Mouse (Mus musculus) liver, embryonic 15.5 days (tissue): ENCODE results near the gene Cer1. TPM values are rescaled to one million over a fixed set of nuclear protein-coding genes. Genes with fewer than 3 reads are reported as not detected.

Source experiments
- ATAC-seq: fragments of 200-750 bp; cut with Nextera tagmentation; 2 replicates; pipeline ENCODE4 v1.8.0; 2017; ENCODE audit warnings: moderate number of reproducible peaks, mild to moderate bottlenecking, moderate library complexity; ENCODE audit not compliant: insufficient read depth
- H3K27ac ChIP-seq: fragments of 300-500 bp; sonication (generic); replicated peaks from 2 replicates; pipeline ENCODE4 v1.5.1; 2015; ENCODE audit warnings: mild to moderate bottlenecking, inconsistent platforms
- H3K27me3 ChIP-seq: fragments of 300-500 bp; sonication (generic); 2 replicates; pipeline ENCODE4 v1.6.1; 2015; ENCODE audit warnings: mild to moderate bottlenecking, inconsistent platforms
- H3K36me3 ChIP-seq: fragments of 300-500 bp; sonication (generic); replicated peaks from 2 replicates; pipeline ENCODE4 v1.6.1; 2015; ENCODE audit warnings: moderate library complexity, mild to moderate bottlenecking, inconsistent platforms
- H3K4me1 ChIP-seq: fragments of 300-500 bp; sonication (generic); replicated peaks from 2 replicates; pipeline ENCODE4 v1.6.1; 2015; ENCODE audit warnings: inconsistent platforms
- H3K4me2 ChIP-seq: fragments of 300-500 bp; sonication (generic); 2 replicates; pipeline ENCODE4 v1.6.1; 2015; ENCODE audit warnings: moderate library complexity, mild to moderate bottlenecking, inconsistent platforms
- H3K4me3 ChIP-seq: fragments of 300-500 bp; sonication (generic); replicated peaks from 2 replicates; pipeline ENCODE4 v1.5.1; 2015; ENCODE audit warnings: mild to moderate bottlenecking, inconsistent platforms
- H3K9ac ChIP-seq: fragments of 300-500 bp; sonication (generic); 2 replicates; pipeline ENCODE4 v1.6.1; 2015; ENCODE audit warnings: moderate library complexity, mild to moderate bottlenecking, inconsistent platforms
- H3K9me3 ChIP-seq: fragments of 300-500 bp; sonication (generic); replicated peaks from 2 replicates; pipeline ENCODE4 v1.6.1; 2016; ENCODE audit warnings: inconsistent platforms
- WGBS: fragments of 180-500 bp; shearing (Covaris S2); methylation state at CpG from one replicate; pipeline ENCODE4 v1.1.7; 2015; ENCODE audit warnings: mixed read lengths; ENCODE audit not compliant: insufficient replicate concordance; 5-methylcytosine and 5-hydroxymethylcytosine counted together
- polyA plus RNA-seq: library from polyadenylated mRNA; unstranded; fragments of >200 nt; fragmentation: Nextera tagmentation; extraction: Ambion mirVana; gene quantifications from 2 replicates; pipeline ENCODE4 v1.2.1, GENCODE M21; 2015

Cer1 gene
- polyA plus RNA-seq, 1 experiment from 2014 or later: not detected

DNA sequence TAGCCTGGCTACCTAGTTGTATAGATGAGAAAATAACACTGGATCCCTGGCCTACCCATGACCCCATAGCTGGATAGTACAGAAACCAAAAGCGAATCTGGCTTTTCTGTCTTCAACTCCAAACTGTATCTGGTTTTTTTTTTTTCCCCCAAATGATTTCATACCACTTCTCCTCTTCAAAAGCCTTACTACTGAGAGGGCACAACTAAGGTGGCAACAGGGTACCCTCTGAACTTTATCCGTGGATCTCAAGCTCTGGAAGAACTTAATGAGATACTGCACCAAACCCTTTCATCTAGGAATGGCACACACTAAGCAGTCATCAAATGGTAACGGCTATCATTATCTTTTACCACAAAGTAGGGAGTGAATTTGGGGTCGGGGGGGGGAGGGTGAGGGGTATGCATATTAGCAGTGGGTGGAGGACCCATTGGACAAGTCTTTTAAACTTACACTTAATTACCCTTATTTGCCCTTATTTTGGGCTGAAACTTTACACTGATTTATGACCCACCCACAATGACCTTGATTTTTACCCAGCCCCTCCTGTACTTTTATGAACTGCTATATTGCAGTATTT, 26.4 kb downstream of the Cer1 start:
- 21% methylated on average over 4 of the region's 4 CpGs for WGBS
- Histone ChIP-seq H3K4me1 (peaks cover 15% of the 10 kb centered on the region), H3K36me3 (no peaks in the 10 kb centered on the region), H3K4me3 (peak overlapping the region; percentile 70), H3K27me3 (no peaks in the 10 kb centered on the region), H3K27ac (no peak overlapping the region), H3K9me3 (no peaks in the 10 kb centered on the region), H3K9ac (peak overlapping the region; percentile 69; the same call in 1 of the 2 replicates), H3K4me2 (peak overlapping the region; percentile 79)
- ATAC-seq: no peak

DNA sequence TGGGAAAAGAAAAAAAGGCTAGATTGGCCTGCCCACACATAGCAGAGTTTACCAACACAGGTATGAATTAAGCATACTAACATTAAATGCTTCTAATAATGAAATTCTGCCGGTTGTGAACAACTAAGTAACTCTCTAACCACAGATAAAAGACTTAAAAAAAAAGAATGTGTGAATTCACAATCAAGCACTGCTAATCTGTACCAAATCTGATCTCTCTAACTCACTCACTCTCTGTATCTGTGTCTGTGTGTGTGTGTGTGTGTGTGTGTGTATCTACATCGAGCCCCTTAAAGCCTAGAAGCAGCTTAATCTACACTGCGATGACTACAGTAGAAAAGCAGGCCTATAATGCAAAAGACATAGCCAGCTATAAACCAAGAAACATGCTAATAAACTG, 28.0 kb downstream of the Cer1 start:
- WGBS: 43% methylated on average over 3 of the region's 3 CpGs
- Histone ChIP-seq H3K4me2 (no peak overlapping the region), H3K27me3 (no peaks in the 10 kb centered on the region), H3K4me3 (no peak overlapping the region), H3K9ac (no peak overlapping the region), H3K36me3 (no peaks in the 10 kb centered on the region; the same call in 1 of the 2 replicates), H3K4me1 (peaks cover 15% of the 10 kb centered on the region), H3K27ac (no peak overlapping the region), H3K9me3 (no peaks in the 10 kb centered on the region)
- ATAC-seq: no peak

DNA sequence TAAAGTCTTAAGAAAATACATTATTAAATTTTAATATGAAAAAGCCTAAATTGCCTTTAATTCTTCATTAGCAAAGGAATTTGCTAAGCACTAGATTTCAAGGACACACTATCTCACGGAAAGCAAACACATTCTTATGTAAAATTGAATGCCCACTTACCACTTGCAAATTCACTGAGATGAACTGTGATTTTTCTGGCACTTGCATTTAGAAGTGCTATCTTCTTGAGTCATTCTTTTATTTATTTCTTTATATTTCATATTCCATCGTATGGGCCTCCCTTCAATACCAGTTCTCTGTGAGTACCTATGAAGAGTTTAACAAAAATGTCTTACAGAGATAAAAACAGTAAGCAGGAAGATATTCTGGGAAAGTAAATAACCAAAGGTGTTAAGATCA, 31.1 kb downstream of the Cer1 start:
- H3K27me3 ChIP-seq: no peaks in the 10 kb centered on the region
- no peak overlapping the region for H3K4me2 ChIP-seq
- H3K4me3 ChIP-seq: no peak overlapping the region
- no peaks in the 10 kb centered on the region; the same call in 1 of the 2 replicates for H3K36me3 ChIP-seq
- H3K27ac ChIP-seq: no peak overlapping the region
- no peak overlapping the region for H3K9ac ChIP-seq
- no peaks in the 10 kb centered on the region for H3K9me3 ChIP-seq
- ATAC-seq: no peak
- H3K4me1 ChIP-seq: peaks cover 13% of the 10 kb centered on the region
- 76% methylated on average over 2 of the region's 2 CpGs for WGBS

DNA sequence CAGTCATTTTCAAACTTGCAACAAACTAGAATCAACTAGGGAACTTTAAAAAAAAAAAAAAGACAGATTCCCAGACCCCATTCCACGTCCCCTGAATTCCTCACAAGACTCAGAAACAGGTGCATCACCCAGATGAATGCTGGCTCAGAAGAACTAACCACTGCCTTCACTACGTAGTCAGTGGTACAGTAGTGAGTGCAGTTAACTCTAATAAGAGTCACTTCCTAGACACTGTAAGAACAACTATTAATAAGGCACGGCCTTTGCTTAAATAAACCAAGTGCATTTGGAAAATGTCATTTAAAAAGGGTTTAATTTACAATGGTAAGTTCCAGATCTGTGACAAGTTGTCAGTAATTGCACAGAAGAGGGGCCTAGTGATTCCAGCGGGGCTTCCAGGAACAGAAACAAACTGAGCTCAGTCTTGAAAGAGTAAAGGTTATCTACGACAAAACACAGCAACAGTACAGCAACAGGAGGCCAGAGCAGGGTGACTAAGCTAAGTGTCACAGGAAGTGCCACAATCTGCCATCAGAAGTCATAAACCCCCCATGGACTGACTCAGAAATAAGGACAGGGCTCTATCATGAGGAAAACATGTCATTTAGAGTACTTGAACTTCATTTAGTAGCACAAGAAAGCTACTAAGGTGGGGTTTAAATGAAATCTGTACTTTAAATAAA, 36.3 kb downstream of the Cer1 start:
- Histone ChIP-seq H3K9me3 (no peaks in the 10 kb centered on the region), H3K27ac (0 out of 2 replicates have a peak overlapping the region, but pooled peaks have one; percentile 24), H3K27me3 (no peaks in the 10 kb centered on the region), H3K4me1 (peaks cover 10% of the 10 kb centered on the region), H3K4me2 (peak overlapping the region; percentile 15), H3K36me3 (peaks cover 3% of the 10 kb centered on the region; the same call in 1 of the 2 replicates), H3K9ac (no peak overlapping the region), H3K4me3 (no peak overlapping the region)
- WGBS: 24% methylated on average over 5 of the region's 5 CpGs
- ATAC-seq: peak; percentile 56

DNA sequence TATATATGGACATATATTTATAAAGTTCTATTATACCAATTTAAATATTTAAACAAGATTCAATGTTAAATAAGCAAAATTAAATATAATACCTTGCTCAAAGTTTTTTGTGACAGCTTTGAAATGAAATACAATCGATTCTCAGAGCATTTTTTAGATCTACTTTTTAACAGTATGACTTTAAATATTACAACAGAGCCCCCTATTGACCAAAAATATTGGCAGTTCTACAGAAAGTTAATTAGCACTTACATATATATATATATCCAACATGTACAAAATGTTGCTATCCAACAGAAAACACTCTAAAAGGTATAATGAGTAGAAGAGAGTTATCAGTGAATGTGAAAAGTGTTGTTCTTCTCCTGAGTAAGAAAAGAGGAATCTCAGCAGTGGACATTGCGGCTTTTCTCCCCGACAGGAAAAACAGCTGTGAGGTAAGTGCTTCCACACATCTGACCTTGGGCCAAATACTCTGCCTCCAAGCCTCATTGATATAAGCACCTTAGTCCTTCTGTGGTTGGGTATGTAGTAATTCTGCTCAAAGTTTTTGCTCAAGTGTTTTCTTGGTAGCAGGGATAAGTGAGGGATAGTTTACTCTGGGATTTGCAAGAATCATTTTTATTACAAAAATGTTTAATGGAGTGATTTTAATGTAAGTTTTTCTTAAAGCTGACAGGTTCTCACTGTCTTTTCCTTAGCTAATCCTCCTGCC, 47.3 kb downstream of the Cer1 start:
- Histone ChIP-seq H3K9me3 (no peaks in the 10 kb centered on the region), H3K27ac (no peak overlapping the region), H3K27me3 (no peaks in the 10 kb centered on the region), H3K4me2 (no peak overlapping the region), H3K4me3 (no peak overlapping the region), H3K4me1 (no peaks in the 10 kb centered on the region), H3K9ac (no peak overlapping the region), H3K36me3 (peaks cover 6% of the 10 kb centered on the region; the same call in 1 of the 2 replicates)
- 69% methylated on average over 3 of the region's 3 CpGs for WGBS
- ATAC-seq: no peak

Other genes starting within 250 kb of the Cer1 start
- 4.7 and 5.4 TPM in 2 replicates for gene Nfib, start 179.4 kb downstream of the Cer1 start, polyA plus RNA-seq
- gene Zdhhc21, start 25.2 kb downstream of the Cer1 start, polyA plus RNA-seq: 2.3 and 2.7 TPM in 2 replicates
- 0.50 and 0.79 TPM in 2 replicates for gene Frem1, start 167.2 kb upstream of the Cer1 start, polyA plus RNA-seq